Mouse (Mus musculus) ovary, adult 18-20 months (tissue): ENCODE results near the gene Arhgap28.

ENCODE experiments used
- DNase-seq: peaks from one replicate; pipeline ENCODE4 v3.0.0; 2022; ENCODE audit warnings: low spot score, mixed read lengths

Arhgap28 gene

GRCm38 (mm10) chr17:67989716-67990115 is 14.2 kb downstream of the Arhgap28 start:
- no peak for DNase-seq

GRCm38 (mm10) chr17:67988920-67989621 is 14.8 kb downstream of the Arhgap28 start:
- peak; percentile 90 for DNase-seq

- DNase-seq, result no peak
Measured at GRCm38 (mm10) chr17:67985532-67985931, 18.4 kb downstream of the Arhgap28 start.

- no peak for DNase-seq
Measured at GRCm38 (mm10) chr17:67980573-67980972, 23.3 kb downstream of the Arhgap28 start.

GRCm38 (mm10) chr17:67979248-67979647 is 24.7 kb downstream of the Arhgap28 start:
- no peak for DNase-seq

- peak; percentile 79 for DNase-seq
Measured at GRCm38 (mm10) chr17:67978786-67979185, 25.1 kb downstream of the Arhgap28 start.

GRCm38 (mm10) chr17:67976465-67976864 is 27.5 kb downstream of the Arhgap28 start:
- DNase-seq, result no peak

- DNase-seq, result no peak
Measured at GRCm38 (mm10) chr17:67976027-67976426, 27.9 kb downstream of the Arhgap28 start.

GRCm38 (mm10) chr17:67974679-67975078 is 29.2 kb downstream of the Arhgap28 start:
- no peak for DNase-seq

GRCm38 (mm10) chr17:67966853-67967540 is 36.9 kb downstream of the Arhgap28 start:
- DNase-seq, result no peak

- no peak for DNase-seq
Measured at GRCm38 (mm10) chr17:67962858-67963257, 41.1 kb downstream of the Arhgap28 start.

GRCm38 (mm10) chr17:67962020-67962419 is 41.9 kb downstream of the Arhgap28 start:
- peak; percentile 60 for DNase-seq

- DNase-seq, result no peak
Measured at GRCm38 (mm10) chr17:67958909-67959308, 45.0 kb downstream of the Arhgap28 start.

- no peak for DNase-seq
Measured at GRCm38 (mm10) chr17:67957603-67958002, 46.3 kb downstream of the Arhgap28 start.

- peak; percentile 38 for DNase-seq
Measured at GRCm38 (mm10) chr17:67955876-67956690, 47.8 kb downstream of the Arhgap28 start.

GRCm38 (mm10) chr17:67954961-67955360 is 49.0 kb downstream of the Arhgap28 start:
- no peak for DNase-seq

GRCm38 (mm10) chr17:67950523-67951213 is 53.3 kb downstream of the Arhgap28 start:
- no peak for DNase-seq

GRCm38 (mm10) chr17:67948601-67949000 is 55.3 kb downstream of the Arhgap28 start:
- DNase-seq, result no peak

GRCm38 (mm10) chr17:67945453-67945852 is 58.5 kb downstream of the Arhgap28 start:
- no peak for DNase-seq

- no peak for DNase-seq
Measured at GRCm38 (mm10) chr17:67944256-67944655, 59.7 kb downstream of the Arhgap28 start.

GRCm38 (mm10) chr17:67941026-67941425 is 62.9 kb downstream of the Arhgap28 start:
- no peak for DNase-seq

- no peak for DNase-seq
Measured at GRCm38 (mm10) chr17:67937050-67937449, 66.9 kb downstream of the Arhgap28 start.
